Mouse (Mus musculus) left cerebral cortex, adult 18-20 months (tissue): ENCODE measurements at regions not wholly inside any gene's neighbourhood (a gene's known extent, or its start where the extent isn't known, plus 50 kb on each side); places are given as distances from the start of the nearest gene placed in this dataset.
"Not testable (repeated sequence)": the region's sequence is repeated elsewhere in the genome, so short reads cannot be mapped to it uniquely, and the experiment has no call there.

Experiments used
- DNase-seq, 2 experiments: peaks; one replicate each; pipeline ENCODE4 v3.0.0; 2021 to 2022; ENCODE audit warnings: low spot score in 2 of 2, mixed read lengths in 1 of 2

GRCm38 (mm10) chr4:23567827-23568226 is 928.4 kb upstream of the Mms22l start:
- DNase-seq: no peak

DNA sequence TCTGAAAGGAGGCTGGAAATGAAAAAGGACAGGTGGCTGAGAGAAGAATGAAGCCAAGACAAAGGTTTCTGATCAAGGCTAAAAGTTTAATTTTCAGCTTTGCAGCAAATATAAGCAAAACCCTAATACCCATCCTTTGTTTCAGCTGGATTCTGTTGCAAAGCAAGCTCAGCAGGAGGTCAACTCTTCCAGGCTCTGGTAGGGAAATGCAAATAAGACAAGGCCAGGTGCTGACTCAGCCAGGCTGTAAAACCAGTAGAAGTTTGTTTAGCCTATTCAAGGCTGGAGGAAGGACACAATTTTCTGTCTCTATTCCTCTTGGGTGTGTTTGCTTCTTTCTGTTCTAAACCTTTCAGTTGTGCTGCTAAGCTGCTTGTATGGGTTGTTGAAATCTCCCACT is 923.2 kb upstream of the Mms22l start:
- DNase-seq: no peak

GRCm38 (mm10) chr4:23587412-23587811 is 908.8 kb upstream of the Mms22l start:
- DNase-seq: no peak

- DNase-seq: no peak
These were observed 905.4 kb upstream of the Mms22l start for GRCm38 (mm10) chr4:23590883-23591282.

DNA sequence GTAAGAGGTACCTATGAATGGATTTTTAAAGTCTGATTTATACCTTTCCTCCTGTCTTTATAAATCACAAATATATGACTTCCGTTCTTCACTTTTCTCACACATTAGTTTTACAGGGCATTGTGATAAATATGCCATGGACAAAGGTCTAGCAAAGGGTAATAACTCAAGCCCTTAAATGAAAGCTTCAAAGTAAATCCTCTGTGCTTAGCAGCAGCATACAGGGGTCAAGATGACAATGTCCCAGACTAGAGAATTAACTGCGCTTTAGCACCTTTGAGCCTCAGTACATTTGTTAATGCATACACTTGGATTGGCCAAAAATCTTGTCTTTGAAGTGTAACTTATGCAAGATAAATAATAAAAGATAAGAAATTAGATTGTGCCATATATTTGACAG is 904.7 kb upstream of the Mms22l start:
- no peak for DNase-seq

GRCm38 (mm10) chr4:23600070-23600469 is 896.2 kb upstream of the Mms22l start:
- no peak for DNase-seq

GRCm38 (mm10) chr4:23601426-23602293 is 894.6 kb upstream of the Mms22l start:
- DNase-seq: peak in 1 of 2 experiments; percentile 26

DNA sequence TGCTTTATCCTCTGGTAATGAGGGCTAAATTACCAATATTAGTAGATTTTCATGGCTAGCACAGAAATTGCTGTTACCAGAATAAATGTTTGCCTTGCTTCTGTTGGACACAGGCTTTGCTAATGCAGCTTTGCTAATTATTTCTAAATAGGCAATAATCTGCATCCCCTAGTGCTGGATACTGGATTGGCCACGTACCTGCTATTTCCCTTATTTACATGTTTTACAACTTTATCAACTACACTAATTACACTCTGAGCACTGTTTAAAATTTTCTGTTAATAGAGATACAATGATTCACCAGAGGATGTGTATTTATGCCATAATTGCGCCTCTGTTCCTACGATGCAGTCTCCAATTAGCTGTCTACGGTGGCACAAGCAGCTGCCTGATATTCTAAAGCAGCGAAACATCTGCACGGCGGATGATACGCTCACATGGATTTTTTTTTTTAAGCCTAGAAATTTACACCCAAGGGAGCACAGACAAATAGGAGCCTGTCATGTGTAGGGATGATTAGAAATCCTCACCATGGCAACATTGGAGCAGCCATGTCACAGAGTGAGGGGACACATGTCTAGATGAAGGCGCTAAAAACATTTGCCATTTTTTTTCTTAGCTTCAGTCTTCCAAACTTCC is 893.8 kb upstream of the Mms22l start:
- no peak for DNase-seq

- DNase-seq: no peak
These were observed 888.9 kb upstream of the Mms22l start for GRCm38 (mm10) chr4:23607348-23607747.

DNA sequence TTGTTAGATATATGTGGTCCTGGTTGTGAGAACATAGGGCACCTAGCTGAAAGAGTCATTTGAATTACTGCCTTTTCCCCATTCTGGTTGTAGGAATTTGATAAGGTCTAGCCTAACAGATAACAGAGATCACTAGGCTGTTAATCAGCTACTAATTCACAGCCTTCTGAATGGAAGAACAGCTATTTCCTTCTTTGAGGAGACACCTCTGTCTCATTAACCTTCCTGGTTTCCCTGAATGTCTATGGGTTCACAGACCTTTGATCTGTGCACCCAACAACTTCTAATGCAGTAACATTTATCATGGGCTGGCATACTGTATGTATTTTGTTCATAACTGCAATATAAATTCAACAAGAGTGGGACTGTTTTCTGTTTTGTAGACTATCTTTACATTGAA is 875.0 kb upstream of the Mms22l start:
- DNase-seq: no peak

GRCm38 (mm10) chr4:23622231-23622630 is 874.0 kb upstream of the Mms22l start:
- no peak for DNase-seq

DNA sequence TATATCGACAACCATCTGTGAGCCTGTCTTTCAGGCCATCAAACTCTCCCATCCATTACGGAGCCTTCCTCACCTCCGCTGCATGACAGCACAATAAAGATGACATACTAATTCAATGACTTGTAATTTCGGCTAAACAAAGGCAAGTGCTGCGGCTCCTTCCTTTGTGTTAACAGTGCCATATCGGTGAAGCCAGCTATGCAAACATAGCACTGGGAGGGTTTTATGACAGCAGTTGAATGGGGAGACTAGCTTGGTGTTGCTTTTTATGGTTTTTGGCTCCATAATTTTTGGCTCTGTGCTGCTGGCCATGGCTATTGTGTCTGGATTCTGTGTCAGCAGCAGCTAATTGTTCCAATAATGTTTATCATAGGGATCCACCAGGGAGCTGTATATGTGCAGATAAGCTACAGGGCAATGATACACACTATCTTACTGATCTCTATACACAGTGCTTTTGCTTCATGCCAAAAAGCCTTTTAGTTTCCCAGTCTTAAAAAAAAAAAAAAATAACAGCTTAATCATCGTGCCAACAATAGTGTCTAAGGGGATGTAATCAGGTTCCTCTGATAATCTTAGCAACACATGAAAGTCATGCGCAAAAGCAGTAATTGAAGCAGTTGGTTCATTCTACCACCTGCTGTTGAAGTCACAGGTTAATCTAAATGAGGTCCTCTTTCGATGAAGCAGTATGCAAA is 859.9 kb upstream of the Mms22l start:
- DNase-seq: no peak

GRCm38 (mm10) chr4:23636929-23637235 is 859.4 kb upstream of the Mms22l start:
- no peak for DNase-seq

- not testable (repeated sequence) for DNase-seq
These were observed 839.6 kb upstream of the Mms22l start for GRCm38 (mm10) chr4:23656671-23657070.

DNA sequence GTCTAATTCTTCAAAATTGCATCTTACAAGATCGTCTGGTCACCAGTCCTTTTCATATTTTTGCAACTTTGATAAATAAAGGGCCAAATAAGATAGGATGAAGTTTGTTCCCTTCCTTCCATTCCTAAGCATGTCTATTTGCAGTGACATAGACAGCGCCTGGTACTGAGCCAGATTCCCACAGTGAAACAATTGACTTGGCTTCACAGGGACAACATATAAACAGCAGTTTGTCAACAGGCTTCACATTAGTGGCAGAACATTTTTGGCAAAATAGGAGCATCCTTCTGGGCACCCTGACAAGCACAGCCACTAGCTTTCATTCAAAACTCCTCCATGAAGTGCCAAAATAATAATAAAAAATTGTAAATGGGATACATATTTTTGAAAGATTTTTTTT is 827.4 kb upstream of the Mms22l start:
- no peak for DNase-seq

- no peak for DNase-seq
These were observed 792.6 kb upstream of the Mms22l start for GRCm38 (mm10) chr4:23703626-23704025.

DNA sequence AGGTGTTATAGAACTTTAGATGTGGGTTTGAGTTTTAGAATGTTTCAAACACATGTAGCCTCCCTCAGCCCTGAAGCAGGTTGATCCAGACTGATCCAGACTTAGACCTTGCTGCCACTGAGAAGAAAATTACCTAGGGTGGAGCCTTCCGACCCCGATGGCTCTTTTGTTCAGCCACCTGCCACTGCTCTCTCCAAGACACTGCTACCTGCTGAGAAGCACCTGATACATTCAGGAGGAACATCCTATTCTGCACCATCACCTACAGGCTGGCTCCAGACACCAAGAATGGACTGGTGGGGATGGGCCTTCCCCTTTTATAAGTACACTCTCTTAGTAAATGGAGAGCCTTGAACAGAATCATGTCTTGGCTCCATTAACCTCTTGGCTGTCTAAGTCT is 785.5 kb upstream of the Mms22l start:
- DNase-seq: no peak

DNA sequence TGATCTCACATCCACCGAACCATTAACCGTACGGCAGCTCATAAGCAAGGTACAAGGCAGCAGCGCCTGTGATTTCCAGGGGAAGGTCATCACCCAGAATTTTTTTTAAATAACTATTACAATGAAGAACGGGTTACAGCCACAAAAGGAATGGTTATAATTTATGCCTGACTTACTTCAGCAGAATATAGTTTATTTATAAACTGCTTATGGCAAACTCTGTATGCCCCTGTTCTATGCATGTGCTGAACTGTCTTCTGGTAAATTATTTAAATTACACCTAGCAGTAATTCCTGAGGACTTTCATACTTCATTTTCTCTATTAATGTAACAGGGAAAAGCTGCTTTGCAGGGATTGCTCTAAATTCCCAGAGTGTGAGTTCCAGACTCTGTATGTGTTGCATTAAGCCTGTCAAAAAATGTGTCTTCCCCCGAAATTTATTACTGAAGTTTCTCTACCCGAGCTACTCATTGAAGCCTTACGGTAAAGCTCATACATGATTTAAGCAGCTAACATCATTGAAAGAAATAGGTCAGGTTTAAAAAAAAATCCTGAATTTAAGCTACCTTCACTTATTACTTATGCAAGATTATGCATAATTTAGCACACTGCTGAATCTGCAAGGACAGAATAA is 782.4 kb upstream of the Mms22l start:
- no peak for DNase-seq

GRCm38 (mm10) chr4:23727846-23728245 is 768.4 kb upstream of the Mms22l start:
- no peak for DNase-seq

- no peak for DNase-seq
These were observed 763.8 kb upstream of the Mms22l start for GRCm38 (mm10) chr4:23732471-23732870.

DNA sequence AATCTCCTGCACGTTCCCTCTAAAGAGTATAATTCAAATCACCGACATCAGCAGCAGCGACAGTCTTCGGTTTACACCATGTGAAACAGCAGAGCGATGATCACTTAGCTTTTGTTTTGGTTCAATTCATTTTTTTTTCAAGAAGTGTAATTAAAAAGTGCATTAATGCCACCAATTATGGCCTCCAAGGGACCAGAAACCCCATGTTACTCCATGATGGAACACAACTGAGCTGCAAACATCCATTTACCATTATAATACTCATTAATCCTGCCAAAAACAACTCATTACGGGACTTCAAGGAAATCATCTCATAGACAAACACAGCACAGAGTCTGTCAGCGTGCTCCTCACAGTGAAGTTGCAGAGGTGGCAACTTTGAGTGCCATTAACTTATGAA is 752.2 kb upstream of the Mms22l start:
- DNase-seq: no peak

GRCm38 (mm10) chr4:23758005-23758404 is 738.2 kb upstream of the Mms22l start:
- DNase-seq: no peak
